Mouse (Mus musculus) kidney, postnatal 4 days (tissue): ENCODE measurements around the gene Tmem186.

Experiments
- DNase-seq, 2 experiments: peaks; one replicate each; pipeline ENCODE4 v3.0.0; 2021; ENCODE audit warnings: mixed read lengths in 2 of 2

The Tmem186 gene

GRCm38 (mm10) chr16:8666452-8666851 is 28.9 kb upstream of the Tmem186 start:
- peak in 1 of 2 experiments; percentile 54 for DNase-seq

GRCm38 (mm10) chr16:8665367-8665766 is 27.9 kb upstream of the Tmem186 start:
- no peak for DNase-seq

- no peak for DNase-seq
Measured at GRCm38 (mm10) chr16:8663606-8664539, 26.4 kb upstream of the Tmem186 start.

DNA sequence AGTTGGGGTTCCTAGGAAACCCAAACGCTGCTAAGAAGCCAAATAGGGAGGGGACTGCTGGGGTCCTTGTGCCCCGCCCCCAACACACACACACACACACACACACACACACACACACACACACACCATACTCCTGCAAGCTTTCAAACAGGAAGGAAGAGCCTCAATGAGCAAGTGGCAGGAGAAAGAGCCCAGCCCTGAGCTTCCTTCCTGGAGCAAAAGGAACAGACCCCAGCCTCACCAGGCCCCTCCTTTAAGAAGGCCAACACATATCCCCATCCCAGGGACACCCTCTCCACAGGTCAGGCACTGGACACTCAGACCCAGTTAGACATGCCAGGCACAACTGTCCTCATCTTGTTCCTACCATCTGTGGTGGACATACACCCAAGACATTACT is 25.5 kb upstream of the Tmem186 start:
- peak in 1 of 2 experiments; percentile 30 for DNase-seq

DNA sequence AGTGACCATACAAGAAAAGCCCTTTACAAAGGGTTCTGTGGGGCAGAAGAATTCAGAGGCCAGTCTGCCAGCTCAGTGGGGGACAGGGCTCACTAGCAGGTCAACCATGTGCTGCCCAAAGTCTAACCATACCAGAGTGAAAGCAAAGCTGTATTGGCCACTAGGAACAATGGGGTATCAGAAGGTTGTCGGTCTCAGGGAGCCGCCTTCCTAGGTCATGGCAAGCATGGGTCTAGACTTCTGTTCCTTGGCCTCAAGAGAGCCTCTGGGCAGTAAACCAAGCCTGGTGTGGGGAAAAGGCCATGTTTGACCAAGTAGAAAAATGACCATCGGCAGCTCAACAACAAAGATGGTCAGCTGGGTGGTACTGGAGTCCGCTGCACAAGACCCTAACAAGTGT is 21.3 kb upstream of the Tmem186 start:
- DNase-seq: peak in 1 of 2 experiments; percentile 21

GRCm38 (mm10) chr16:8658349-8658748 is 20.8 kb upstream of the Tmem186 start:
- DNase-seq: no peak

GRCm38 (mm10) chr16:8656256-8656655 is 18.7 kb upstream of the Tmem186 start:
- no peak for DNase-seq

- no peak for DNase-seq
Measured at GRCm38 (mm10) chr16:8655599-8655998, 18.1 kb upstream of the Tmem186 start.

- DNase-seq: no peak
Measured at GRCm38 (mm10) chr16:8655108-8655507, 17.6 kb upstream of the Tmem186 start.

GRCm38 (mm10) chr16:8650007-8650406 is 12.5 kb upstream of the Tmem186 start:
- no peak for DNase-seq

DNA sequence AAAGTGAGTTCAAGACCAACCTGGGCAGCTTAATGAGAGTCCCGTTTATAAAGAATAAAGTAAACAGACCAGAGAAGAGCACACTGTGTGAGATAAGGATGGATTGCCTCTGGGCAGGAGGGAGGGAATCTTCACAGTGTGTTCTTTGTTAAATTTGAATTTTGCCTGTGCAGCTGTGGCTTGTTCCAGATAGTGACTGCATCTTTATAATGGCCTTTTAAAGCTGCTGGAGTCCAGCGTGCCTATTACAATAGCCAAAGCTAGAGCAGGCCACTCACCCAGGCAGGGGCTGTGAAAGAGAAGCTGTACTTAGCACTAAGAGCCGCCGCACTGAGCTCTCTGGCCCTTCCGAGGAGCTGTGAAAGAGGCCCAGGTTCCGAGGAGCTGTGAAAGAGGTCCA is 8.0 kb upstream of the Tmem186 start:
- no peak for DNase-seq

- DNase-seq: peak; percentile 53 to 64
Measured at GRCm38 (mm10) chr16:8643855-8644254, 6.3 kb upstream of the Tmem186 start.

GRCm38 (mm10) chr16:8639466-8640191 is 2.1 kb upstream of the Tmem186 start:
- no peak for DNase-seq

DNA sequence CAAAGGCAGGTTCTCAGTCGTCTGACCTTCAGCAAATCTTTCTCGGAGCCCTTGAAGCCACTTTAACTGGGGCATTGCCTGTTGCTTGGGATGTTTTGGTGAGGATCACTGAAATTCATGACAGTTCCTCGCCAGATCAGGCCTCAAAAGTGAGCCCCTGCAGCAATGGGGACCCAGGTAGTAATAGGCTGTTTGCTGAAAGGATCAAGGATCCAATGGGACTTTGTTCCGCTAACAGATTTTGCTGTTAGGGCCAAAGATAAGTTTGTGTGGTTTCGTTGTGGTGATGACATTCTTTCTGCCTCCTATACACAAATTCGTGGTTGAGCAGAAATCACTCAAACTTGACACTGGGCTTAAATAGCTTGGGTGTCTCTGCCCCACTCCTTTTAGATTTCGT is 619 bp upstream of the Tmem186 start:
- no peak for DNase-seq

GRCm38 (mm10) chr16:8636867-8637216 is 670 bp downstream of the Tmem186 start:
- no peak for DNase-seq

DNA sequence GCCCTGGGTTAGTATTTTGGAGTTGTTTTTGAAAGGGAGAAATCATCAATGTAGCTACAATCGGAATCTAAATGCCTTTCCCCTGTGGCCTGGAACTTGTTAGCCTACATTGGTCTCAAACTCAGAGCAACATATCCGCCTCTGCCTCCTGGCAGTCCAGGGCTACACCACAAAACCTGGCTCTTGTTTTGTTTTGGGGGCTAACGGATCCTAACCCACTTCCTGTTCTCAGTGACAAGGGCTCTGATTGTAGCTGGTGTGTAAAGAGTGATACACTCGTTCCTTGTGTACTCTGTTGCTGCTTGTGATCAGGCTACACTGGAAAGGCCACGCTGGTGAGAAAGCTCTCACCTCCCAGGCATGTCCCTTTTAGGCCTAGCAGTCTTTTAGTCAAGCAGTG is 6.1 kb downstream of the Tmem186 start:
- no peak for DNase-seq

- no peak for DNase-seq
Measured at GRCm38 (mm10) chr16:8630419-8630818, 7.1 kb downstream of the Tmem186 start.

DNA sequence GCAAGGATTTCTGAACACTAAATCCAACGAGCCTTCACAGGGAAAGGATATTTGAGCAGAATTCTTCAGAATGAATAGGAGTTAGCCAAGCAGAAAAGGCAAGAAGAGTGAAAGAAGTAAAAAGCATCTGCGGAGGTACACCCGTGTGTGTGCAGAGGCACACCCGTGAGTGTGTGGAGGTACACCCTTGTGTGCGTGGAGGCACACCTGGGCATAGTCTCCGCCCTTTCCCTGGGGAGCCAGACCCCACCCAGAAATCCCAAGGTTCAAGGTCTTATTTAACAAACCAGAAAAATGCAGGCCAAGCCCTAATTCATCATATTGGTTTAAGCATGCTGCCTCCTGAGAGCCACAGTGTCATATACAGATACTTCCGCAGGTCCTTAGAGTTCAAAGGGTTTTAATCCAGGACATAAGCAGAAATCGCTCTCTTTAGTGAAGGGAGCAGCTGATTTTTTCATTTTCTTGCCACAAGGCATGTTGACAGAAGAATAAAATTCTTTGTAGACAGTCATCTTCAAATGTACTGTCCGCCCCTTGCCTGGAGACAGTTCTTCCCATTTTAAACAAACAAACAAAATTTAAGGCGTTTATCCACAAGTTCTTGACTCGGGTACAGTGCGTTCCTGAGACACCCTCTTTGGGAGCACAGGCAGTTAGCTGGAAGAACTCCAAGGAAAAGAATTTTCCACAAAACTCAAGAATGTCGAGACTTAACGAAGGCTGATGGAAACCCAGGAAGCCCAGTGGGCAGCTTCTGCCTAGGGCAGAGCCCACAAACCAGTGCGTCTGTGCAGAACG is 17.0 kb downstream of the Tmem186 start:
- DNase-seq: no peak

DNA sequence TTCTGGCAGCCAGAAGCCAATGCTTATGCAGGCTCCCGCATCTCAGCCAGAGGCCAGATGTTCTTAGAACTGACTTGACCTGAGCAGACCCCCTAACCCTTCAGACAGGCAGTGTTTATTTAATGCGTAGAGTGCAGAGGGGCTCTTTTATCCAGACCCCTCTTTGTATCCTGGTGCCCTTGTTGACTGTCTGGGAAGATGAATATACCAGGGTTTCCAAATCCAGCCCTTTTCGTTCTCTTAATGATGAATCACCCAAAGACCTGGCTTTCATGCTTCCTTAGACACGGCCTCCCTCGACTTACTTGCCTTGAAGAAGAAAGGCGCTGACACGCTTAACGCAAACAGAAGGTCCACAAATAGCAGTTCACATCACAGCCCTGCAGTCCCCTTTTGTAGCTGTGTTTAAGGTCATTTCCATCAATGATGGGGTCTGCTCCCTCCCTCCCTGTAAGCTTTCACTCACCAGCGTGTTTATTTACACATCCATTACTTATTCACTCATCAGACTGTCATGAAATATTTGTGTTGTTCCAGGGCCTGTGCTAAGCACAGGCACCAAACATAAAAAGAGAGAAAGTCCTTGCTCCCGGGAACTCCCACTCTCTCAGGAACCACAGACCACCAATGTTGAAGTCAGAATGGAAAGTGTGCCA is 17.7 kb downstream of the Tmem186 start:
- DNase-seq: no peak

DNA sequence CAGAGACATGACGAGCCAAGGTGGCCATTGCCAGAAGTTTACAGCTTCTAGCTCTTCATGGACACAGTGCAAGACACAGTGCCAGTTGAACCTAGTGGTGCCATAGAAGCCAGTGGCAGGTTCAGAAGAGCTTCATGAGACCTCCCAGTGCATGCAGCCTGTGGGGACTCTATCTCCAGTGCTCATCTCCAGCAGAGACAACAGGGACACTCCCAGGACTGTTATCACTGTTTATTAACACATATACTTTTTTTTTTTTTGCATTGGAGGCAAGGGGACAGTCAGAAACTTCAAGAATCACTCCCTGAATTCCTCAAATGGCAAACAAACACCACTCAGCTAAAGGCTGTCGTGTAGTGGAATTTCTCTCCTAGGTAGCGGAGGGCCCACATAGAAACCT is 24.1 kb downstream of the Tmem186 start:
- no peak for DNase-seq

- DNase-seq: no peak
Measured at GRCm38 (mm10) chr16:8613039-8613438, 24.5 kb downstream of the Tmem186 start.

DNA sequence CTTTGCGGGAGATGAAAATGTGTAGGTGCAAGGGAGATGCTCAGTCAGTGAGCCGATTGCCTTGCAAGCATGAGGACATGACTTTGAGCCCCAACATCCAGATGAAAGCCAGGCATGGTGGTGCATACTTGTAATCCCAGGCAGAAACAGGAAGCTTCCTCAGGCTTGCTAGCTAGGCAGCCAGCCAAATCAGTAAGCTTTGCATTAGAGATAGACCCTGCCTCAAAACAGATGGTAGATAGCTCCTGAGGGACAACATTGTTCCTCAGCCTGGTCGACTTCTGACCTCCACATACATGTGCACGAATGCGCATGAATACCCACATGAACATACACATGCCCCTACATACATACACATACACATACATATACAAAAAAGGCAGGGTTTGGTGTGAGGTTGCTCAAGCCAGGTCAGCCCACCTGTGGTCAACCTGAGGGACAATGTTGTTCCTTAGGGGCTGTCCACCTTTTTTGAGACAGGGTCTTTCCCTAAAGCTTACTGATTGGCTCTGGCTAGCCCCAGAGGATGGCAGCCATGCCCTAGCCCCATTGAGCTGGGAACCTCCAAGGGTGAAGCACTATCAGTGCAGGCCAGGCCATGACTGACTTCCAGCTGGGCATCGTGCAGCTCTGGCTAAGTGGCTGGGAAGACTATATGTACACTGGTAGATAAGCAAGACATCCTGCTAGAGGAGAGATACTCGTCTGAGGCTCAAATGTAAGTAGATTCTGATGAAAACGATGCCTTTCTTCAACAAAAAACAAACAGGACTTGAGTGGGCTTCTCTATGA is 25.1 kb downstream of the Tmem186 start:
- no peak for DNase-seq
